Mouse (Mus musculus): Measurements from ENCODE around the gene Dnah2. TPM values are rescaled to one million over a fixed set of nuclear protein-coding genes. Genes with fewer than 3 reads are reported as not detected.

Dnah2 gene
- polyA plus RNA-seq, 1 experiment from 2014 or later, result 0.95 TPM

GRCm38 (mm10) chr11:69559851-69560765 is 11.2 kb upstream of the Dnah2 start, which contains the start of gene Efnb3:
TSS of gene Efnb3 (minus strand) at chr11:69560205.
- WGBS, result under 1% methylated on average over 58 of the region's 59 CpGs
- Histone ChIP-seq H3K36me3 (peaks cover 49% of the 10 kb centered on the region), H3K9me3 (no peaks in the 10 kb centered on the region), H3K4me1 (peaks cover 89% of the 10 kb centered on the region), H3K27ac (peak within 1 kb of the TSS; percentile 97), H3K27me3 (ENCODE audit: insufficient read depth, poor library complexity, severe bottlenecking) (peaks cover 17% of the 10 kb centered on the region), H3K4me3 (peak within 1 kb of the TSS; percentile 76)
- DNase-seq (ENCODE audit: low spot score), result peak; percentile 86

GRCm38 (mm10) chr11:69559183-69559582 is 10.3 kb upstream of the Dnah2 start:
- Histone ChIP-seq H3K36me3 (peaks cover 53% of the 10 kb centered on the region), H3K4me1 (peaks cover 94% of the 10 kb centered on the region), H3K27me3 (ENCODE audit: insufficient read depth, poor library complexity, severe bottlenecking) (peaks cover 17% of the 10 kb centered on the region), H3K27ac (peak overlapping the region; percentile 97), H3K9me3 (no peaks in the 10 kb centered on the region), H3K4me3 (peak overlapping the region; percentile 76)
- peak; percentile 93 for DNase-seq (ENCODE audit: low spot score)
- WGBS, result 3% methylated on average over 5 of the region's 5 CpGs

- H3K9me3 ChIP-seq, result no peaks in the 10 kb centered on the region
- no peak for DNase-seq (ENCODE audit: low spot score)
Observed at GRCm38 (mm10) chr11:69558756-69559155, 9.8 kb upstream of the Dnah2 start.

DNA sequence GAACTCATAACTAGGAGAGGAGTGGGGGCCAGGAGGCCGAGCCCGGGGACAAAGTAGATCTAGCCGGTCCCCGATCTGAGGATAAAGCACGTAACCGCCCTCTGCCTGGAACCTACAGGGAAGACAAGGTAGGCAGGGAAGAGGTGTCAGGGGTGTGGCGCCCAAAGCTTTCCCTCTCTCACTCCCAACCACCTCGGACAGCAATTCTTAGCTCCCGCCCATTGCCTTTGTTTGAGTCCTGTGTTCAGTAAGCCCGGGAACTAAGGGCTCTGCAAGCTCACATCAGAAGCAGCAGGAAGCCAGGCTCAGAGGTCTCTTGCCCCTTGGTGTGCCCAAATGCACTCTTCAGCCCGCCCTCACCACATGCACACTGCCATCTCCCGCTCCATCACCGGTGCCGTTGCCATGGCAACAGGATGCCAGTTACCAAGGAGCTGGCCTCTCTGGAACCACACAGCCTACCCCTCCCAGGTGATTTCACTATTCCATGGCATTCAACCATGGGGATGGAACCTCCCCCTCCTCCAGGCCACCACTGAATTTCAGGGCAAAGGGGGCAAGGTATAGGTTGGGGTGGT is 8.6 kb upstream of the Dnah2 start:
- H3K9me3 ChIP-seq, result no peaks in the 10 kb centered on the region
- no peak overlapping the region for H3K27ac ChIP-seq
- WGBS, result 34% methylated on average over 14 of the region's 14 CpGs
- H3K27me3 ChIP-seq (ENCODE audit: insufficient read depth, poor library complexity, severe bottlenecking), result peaks cover 17% of the 10 kb centered on the region
- no peak for DNase-seq (ENCODE audit: low spot score)
- H3K4me1 ChIP-seq, result peaks cover 91% of the 10 kb centered on the region
- peak overlapping the region; percentile 76 for H3K4me3 ChIP-seq
- peaks cover 39% of the 10 kb centered on the region for H3K36me3 ChIP-seq

More at GRCm38 (mm10) chr11:69558756-69559155, 9.8 kb upstream of the Dnah2 start:
- H3K27ac ChIP-seq, result peak overlapping the region; percentile 97
- 12% methylated on average over 6 of the region's 6 CpGs for WGBS
- H3K4me1 ChIP-seq, result peaks cover 91% of the 10 kb centered on the region
- H3K27me3 ChIP-seq (ENCODE audit: insufficient read depth, poor library complexity, severe bottlenecking), result peaks cover 17% of the 10 kb centered on the region
- peak overlapping the region; percentile 76 for H3K4me3 ChIP-seq
- H3K36me3 ChIP-seq, result peaks cover 50% of the 10 kb centered on the region

- no peak for DNase-seq (ENCODE audit: low spot score)
- Histone ChIP-seq H3K36me3 (peaks cover 30% of the 10 kb centered on the region), H3K27me3 (ENCODE audit: insufficient read depth, poor library complexity, severe bottlenecking) (peaks cover 25% of the 10 kb centered on the region), H3K4me1 (peaks cover 63% of the 10 kb centered on the region), H3K4me3 (no peak overlapping the region), H3K27ac (peak overlapping the region; percentile 29; the same call in 1 of the 2 replicates), H3K9me3 (no peaks in the 10 kb centered on the region)
- whole genome bisulfite sequencing, result 65% methylated on average over 5 of the region's 5 CpGs
Observed at GRCm38 (mm10) chr11:69554539-69555140, 5.7 kb upstream of the Dnah2 start.

DNA sequence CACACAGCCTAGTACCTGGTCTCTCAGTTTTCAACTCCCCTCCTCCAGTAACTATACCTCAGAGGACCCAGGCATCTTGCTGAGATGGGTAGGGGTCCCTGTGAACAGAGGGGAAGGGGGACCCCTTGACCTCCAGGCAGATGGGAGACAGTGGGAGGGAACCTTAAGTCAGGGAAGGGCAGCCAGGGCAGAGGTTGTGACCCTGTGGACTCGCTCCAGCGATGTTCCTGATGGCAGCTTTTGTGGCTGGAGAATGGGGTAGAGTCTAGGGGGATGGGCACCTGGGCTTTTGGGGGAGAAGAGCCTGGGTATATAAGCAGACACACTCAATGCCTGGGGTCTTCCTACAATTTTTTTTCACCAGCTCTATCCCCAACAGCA is 4.4 kb upstream of the Dnah2 start:
- Histone ChIP-seq H3K36me3 (peaks cover 30% of the 10 kb centered on the region), H3K27ac (peak overlapping the region; percentile 42), H3K9me3 (no peaks in the 10 kb centered on the region), H3K4me3 (no peak overlapping the region), H3K27me3 (ENCODE audit: insufficient read depth, poor library complexity, severe bottlenecking) (peaks cover 38% of the 10 kb centered on the region), H3K4me1 (peaks cover 58% of the 10 kb centered on the region)
- DNase-seq (ENCODE audit: low spot score), result no peak
- 17% methylated on average over 2 of the region's 2 CpGs for WGBS

GRCm38 (mm10) chr11:69552622-69553340 is 3.9 kb upstream of the Dnah2 start:
- no peak for DNase-seq (ENCODE audit: low spot score)
- 22% methylated on average over 14 of the region's 14 CpGs for WGBS
- Histone ChIP-seq H3K27me3 (ENCODE audit: insufficient read depth, poor library complexity, severe bottlenecking) (peaks cover 44% of the 10 kb centered on the region), H3K4me3 (no peak overlapping the region), H3K9me3 (no peaks in the 10 kb centered on the region), H3K36me3 (peaks cover 30% of the 10 kb centered on the region), H3K4me1 (peaks cover 56% of the 10 kb centered on the region), H3K27ac (peak overlapping the region; percentile 42)

- WGBS, result 76% methylated on average over 4 of the region's 4 CpGs
- Histone ChIP-seq H3K27ac (no peak overlapping the region), H3K4me3 (no peak overlapping the region), H3K27me3 (ENCODE audit: insufficient read depth, poor library complexity, severe bottlenecking) (peaks cover 38% of the 10 kb centered on the region), H3K36me3 (peaks cover 22% of the 10 kb centered on the region), H3K9me3 (no peaks in the 10 kb centered on the region), H3K4me1 (peaks cover 56% of the 10 kb centered on the region)
- no peak for DNase-seq (ENCODE audit: low spot score)
Observed at GRCm38 (mm10) chr11:69551310-69551709, 2.4 kb upstream of the Dnah2 start.

- peak overlapping the region; percentile 92 for H3K27ac ChIP-seq
- H3K4me3 ChIP-seq, result peak overlapping the region; percentile 69
- H3K36me3 ChIP-seq, result no peaks in the 10 kb centered on the region
- DNase-seq (ENCODE audit: low spot score), result no peak
- WGBS, result 7% methylated on average over 15 of the region's 15 CpGs
- H3K9me3 ChIP-seq, result no peaks in the 10 kb centered on the region
- peaks cover 37% of the 10 kb centered on the region for H3K4me1 ChIP-seq
- H3K27me3 ChIP-seq (ENCODE audit: insufficient read depth, poor library complexity, severe bottlenecking), result peaks cover 34% of the 10 kb centered on the region
Observed at GRCm38 (mm10) chr11:69547071-69547470, 1.8 kb downstream of the Dnah2 start.

- WGBS, result under 1% methylated on average over 44 of the region's 44 CpGs
- H3K36me3 ChIP-seq, result no peaks in the 10 kb centered on the region
Observed at GRCm38 (mm10) chr11:69546423-69547053, 2.4 kb downstream of the Dnah2 start.

DNA sequence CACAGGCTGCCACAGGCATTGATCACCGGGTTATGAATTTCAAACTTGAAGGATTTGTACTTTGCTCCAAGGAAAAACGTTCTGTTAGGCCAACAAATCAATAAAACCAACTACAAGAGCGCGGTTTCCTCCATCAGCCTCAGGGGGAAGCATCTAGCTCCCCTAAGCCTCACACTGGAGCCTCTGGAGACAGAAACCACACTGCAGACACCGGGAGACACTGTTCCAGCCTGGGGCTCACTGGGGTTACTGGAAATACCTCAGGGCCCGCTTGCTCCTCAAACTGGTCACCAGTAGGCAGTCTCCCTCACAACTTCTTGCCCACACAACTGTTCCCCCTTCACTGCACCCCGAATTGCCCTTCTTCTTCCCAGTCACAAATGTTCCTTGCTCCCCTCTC is 3.0 kb downstream of the Dnah2 start:
- Histone ChIP-seq H3K4me1 (peaks cover 37% of the 10 kb centered on the region), H3K9me3 (no peaks in the 10 kb centered on the region), H3K36me3 (no peaks in the 10 kb centered on the region), H3K27ac (peak overlapping the region; percentile 92), H3K27me3 (ENCODE audit: insufficient read depth, poor library complexity, severe bottlenecking) (peaks cover 34% of the 10 kb centered on the region), H3K4me3 (peak overlapping the region; percentile 69)
- no peak for DNase-seq (ENCODE audit: low spot score)
- WGBS, result 22% methylated on average over 7 of the region's 7 CpGs

More at GRCm38 (mm10) chr11:69546423-69547053, 2.4 kb downstream of the Dnah2 start:
- H3K9me3 ChIP-seq, result no peaks in the 10 kb centered on the region
- peak; percentile 91 for DNase-seq (ENCODE audit: low spot score)
- peaks cover 37% of the 10 kb centered on the region for H3K4me1 ChIP-seq
- peaks cover 34% of the 10 kb centered on the region for H3K27me3 ChIP-seq (ENCODE audit: insufficient read depth, poor library complexity, severe bottlenecking)
- H3K4me3 ChIP-seq, result peak overlapping the region; percentile 69
- H3K27ac ChIP-seq, result peak overlapping the region; percentile 92

DNA sequence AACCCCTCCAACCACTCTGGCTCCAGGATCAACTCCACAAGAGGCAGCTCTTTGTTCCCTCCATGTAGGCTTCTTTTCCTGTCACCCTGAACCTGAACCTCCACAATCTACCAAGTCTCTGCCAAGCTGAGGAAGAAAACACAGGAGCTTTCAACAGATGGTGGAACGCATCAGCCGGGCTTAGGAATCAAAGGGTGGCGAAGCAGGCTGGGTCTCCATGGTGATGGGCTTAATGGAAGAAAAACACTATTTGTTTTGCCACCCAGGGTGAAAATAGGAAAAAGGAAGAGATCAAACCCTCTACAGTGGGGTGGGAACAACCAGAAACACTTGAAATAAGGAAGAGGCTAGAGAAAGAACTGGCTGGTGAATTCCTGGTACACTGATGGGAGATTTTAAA is 5.3 kb downstream of the Dnah2 start:
- Histone ChIP-seq H3K4me3 (no peak overlapping the region), H3K4me1 (peaks cover 29% of the 10 kb centered on the region), H3K27me3 (ENCODE audit: insufficient read depth, poor library complexity, severe bottlenecking) (peaks cover 16% of the 10 kb centered on the region), H3K36me3 (no peaks in the 10 kb centered on the region), H3K9me3 (no peaks in the 10 kb centered on the region), H3K27ac (no peak overlapping the region)
- 41% methylated on average over 3 of the region's 3 CpGs for WGBS
- DNase-seq (ENCODE audit: low spot score), result no peak
